Mouse (Mus musculus) liver, embryonic 14.5 days (tissue): ENCODE measurements at regions not wholly inside any gene's neighbourhood (a gene's known extent, or its start where the extent isn't known, plus 50 kb on each side); places are given as distances from the start of the nearest gene placed in this dataset.

ENCODE experiments used
- ATAC-seq: fragments of 200-750 bp; cut with Nextera tagmentation; 2 replicates; pipeline ENCODE4 v1.8.0; 2017; ENCODE audit warnings: moderate number of reproducible peaks, mild to moderate bottlenecking, moderate library complexity; ENCODE audit not compliant: insufficient read depth
- DNase-seq, 3 experiments: peaks; one replicate each; pipeline ENCODE4 v3.0.0-alpha.2; 2012 to 2013; ENCODE audit warnings: low read depth in 3 of 3, low spot score in 3 of 3
- H3K27ac ChIP-seq: fragments of 300-500 bp; sonication (generic); 2 replicates; pipeline ENCODE4 v1.5.1; 2014; ENCODE audit warnings: moderate library complexity, mild to moderate bottlenecking, control low read depth, inconsistent platforms
- H3K27me3 ChIP-seq: fragments of 300-500 bp; sonication (generic); 2 replicates; pipeline ENCODE4 v1.6.1; 2014; ENCODE audit warnings: mild to moderate bottlenecking, low read length, moderate library complexity; ENCODE audit not compliant: control insufficient read depth, insufficient read depth
- H3K36me3 ChIP-seq: fragments of 300-500 bp; sonication (generic); replicated peaks from 2 replicates; pipeline ENCODE4 v1.6.1; 2014; ENCODE audit warnings: low read depth; ENCODE audit not compliant: control insufficient read depth, insufficient read depth
- H3K4me1 ChIP-seq, 2 experiments: fragments of 200-500 bp in 1 of 2; fragments of 300-500 bp in 1 of 2; sonication (generic) in 1 of 2; replicated peaks; 2 replicates each; pipeline ENCODE4 v1.6.1; 2012 to 2014; ENCODE audit warnings: antibody characterized with exemption in 1 of 2, inconsistent platforms in 1 of 2, low read length in 1 of 2; ENCODE audit not compliant: control insufficient read depth in 2 of 2, insufficient read depth in 2 of 2
- H3K4me2 ChIP-seq: fragments of 300-500 bp; sonication (generic); 2 replicates; pipeline ENCODE4 v1.6.1; 2014; ENCODE audit warnings: low read depth, mild to moderate bottlenecking, control low read depth, moderate library complexity
- H3K4me3 ChIP-seq, 2 experiments: fragments of 200-500 bp in 1 of 2; fragments of 300-500 bp in 1 of 2; sonication (generic) in 1 of 2; 2 replicates each; pipeline ENCODE4 v1.5.1; 2012 to 2014; ENCODE audit warnings: low read depth in 2 of 2, low read length in 2 of 2, mild to moderate bottlenecking in 2 of 2, control low read depth in 1 of 2, inconsistent platforms in 1 of 2, moderate library complexity in 1 of 2; ENCODE audit not compliant: insufficient read depth in 1 of 2
- H3K9ac ChIP-seq: fragments of 300-500 bp; sonication (generic); replicated peaks from 2 replicates; pipeline ENCODE4 v1.6.1; 2014; ENCODE audit warnings: mild to moderate bottlenecking, control low read depth, moderate library complexity
- H3K9me3 ChIP-seq: fragments of 300-500 bp; sonication (generic); 2 replicates; pipeline ENCODE4 v1.6.1; 2016; ENCODE audit warnings: low read length, mixed read lengths; ENCODE audit not compliant: control insufficient read depth
- CTCF ChIP-seq: IDR thresholded peaks from 2 replicates; pipeline ENCODE4 v1.5.1; 2016; ENCODE audit warnings: antibody characterized with exemption, low read depth, control low read depth
- EP300 ChIP-seq: IDR thresholded peaks from 2 replicates; pipeline ENCODE4 v1.6.1; 2016; ENCODE audit warnings: antibody characterized with exemption, low read depth
- WGBS: fragments of 180-500 bp; shearing (Covaris S2); extraction: QIAGEN DNeasy Blood & Tissue Kit; methylation state at CpG from one replicate; pipeline ENCODE4 v1.1.7; 2014; ENCODE audit not compliant: insufficient replicate concordance; 5-methylcytosine and 5-hydroxymethylcytosine counted together

- no peak for TF ChIP-seq EP300
- TF ChIP-seq CTCF, result no peak
- Histone ChIP-seq H3K4me2 (no peak overlapping the region), H3K36me3 (no peaks in the 10 kb centered on the region), H3K4me1 (no peaks in the 10 kb centered on the region), H3K4me3 (no peak overlapping the region), H3K27ac (no peak overlapping the region), H3K9ac (no peak overlapping the region), H3K9me3 (no peaks in the 10 kb centered on the region), H3K27me3 (no peaks in the 10 kb centered on the region)
- WGBS, result 55% methylated on average over 6 of the region's 6 CpGs
- DNase-seq, result no peak
- ATAC-seq, result no peak
Measured at GRCm38 (mm10) chr3:69953674-69954329, 53.6 kb upstream of the Otol1 start.

DNA sequence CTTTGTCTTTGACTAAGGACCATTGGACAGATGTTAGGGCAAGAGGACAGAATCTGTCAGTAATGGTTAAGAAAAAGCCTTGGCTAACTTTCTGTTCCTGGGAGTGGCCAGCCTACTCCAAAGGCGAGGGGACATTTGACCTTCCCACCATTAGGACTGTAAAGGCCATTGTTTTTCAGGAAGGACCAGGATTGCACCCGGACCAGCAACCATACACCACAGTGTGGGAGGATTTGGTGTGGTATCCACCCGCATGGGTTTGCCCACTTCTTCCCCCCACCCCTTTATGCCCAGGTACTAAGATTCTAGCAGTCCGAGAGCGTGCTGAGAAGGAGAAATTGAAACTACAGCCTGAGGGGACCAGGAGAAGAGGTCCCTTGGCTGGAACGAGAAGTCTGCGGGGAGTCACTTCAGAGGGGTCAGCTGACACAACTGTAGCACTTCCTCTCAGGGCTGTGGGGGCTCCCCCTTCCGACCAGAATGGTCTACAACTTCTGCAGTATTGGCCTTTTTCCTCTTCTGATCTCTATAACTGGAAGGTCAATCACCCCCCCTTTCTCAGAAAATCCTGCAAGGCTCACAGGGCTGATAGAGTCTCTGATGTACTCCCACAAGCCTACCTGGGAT, 63.2 kb upstream of the Sptssb start:
- Histone ChIP-seq H3K27me3 (no peaks in the 10 kb centered on the region), H3K4me2 (no peak overlapping the region), H3K9ac (no peak overlapping the region), H3K4me1 (no peaks in the 10 kb centered on the region), H3K4me3 (0 out of 4 replicates have a peak overlapping the region, but pooled peaks of 1 of the 2 experiments have one; percentile 9), H3K27ac (no peak overlapping the region), H3K36me3 (no peaks in the 10 kb centered on the region), H3K9me3 (no peaks in the 10 kb centered on the region)
- DNase-seq, result no peak
- TF ChIP-seq CTCF, result no peak
- TF ChIP-seq EP300, result no peak
- no peak for ATAC-seq
- WGBS, result 40% methylated on average over 8 of the region's 8 CpGs

GRCm38 (mm10) chr3:69912859-69913258, 53.1 kb upstream of the Sptssb start:
- H3K4me3 ChIP-seq, result no peak overlapping the region
- no peaks in the 10 kb centered on the region for H3K4me1 ChIP-seq
- TF ChIP-seq CTCF (no peak), EP300 (no peak)
- 39% methylated on average over 14 of the region's 14 CpGs for WGBS
- DNase-seq, result no peak
- H3K9me3 ChIP-seq, result no peaks in the 10 kb centered on the region
- no peak for ATAC-seq
- no peak overlapping the region for H3K27ac ChIP-seq
- H3K36me3 ChIP-seq, result no peaks in the 10 kb centered on the region
- no peaks in the 10 kb centered on the region for H3K27me3 ChIP-seq
- no peak overlapping the region for H3K9ac ChIP-seq
- H3K4me2 ChIP-seq, result no peak overlapping the region

DNA sequence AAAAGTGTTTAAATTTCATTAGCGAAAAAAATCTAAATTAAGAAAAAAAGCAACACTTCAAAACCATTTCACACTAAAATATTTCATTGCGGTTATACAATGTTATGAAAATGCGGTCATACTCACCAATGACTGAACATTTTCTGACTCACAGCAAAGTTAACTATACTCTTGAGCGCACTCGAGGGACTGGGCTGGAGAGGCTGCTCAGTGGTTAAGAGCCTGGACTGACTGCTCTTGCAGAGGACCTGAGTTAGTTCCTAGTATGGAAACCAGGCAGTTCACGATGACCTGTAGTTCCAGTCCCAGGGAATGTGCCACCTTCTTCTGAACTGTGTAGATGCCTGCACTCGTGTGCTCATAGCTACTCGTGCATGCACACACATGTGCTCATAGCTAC, 50.3 kb upstream of the Sptssb start:
- Histone ChIP-seq H3K27ac (no peak overlapping the region), H3K4me3 (no peak overlapping the region), H3K4me1 (no peaks in the 10 kb centered on the region), H3K4me2 (no peak overlapping the region), H3K9me3 (no peaks in the 10 kb centered on the region), H3K36me3 (no peaks in the 10 kb centered on the region), H3K9ac (no peak overlapping the region), H3K27me3 (no peaks in the 10 kb centered on the region)
- DNase-seq, result no peak
- WGBS, result 65% methylated on average over 8 of the region's 8 CpGs
- ATAC-seq, result no peak
- TF ChIP-seq CTCF (no peak), EP300 (no peak)
